Mouse (Mus musculus) megakaryocyte, embryonic 14.5 days (primary cell): ENCODE results near the gene Zfp423.

Source experiments
- FLI1 ChIP-seq: IDR thresholded peaks from 2 replicates; pipeline ENCODE4 v1.6.1; 2012; ENCODE audit warnings: low read length, inconsistent platforms, mixed read lengths
- GATA1 ChIP-seq: IDR thresholded peaks from 3 replicates; pipeline ENCODE4 v1.6.1; 2012; ENCODE audit warnings: mixed read lengths, low read length, inconsistent platforms, borderline replicate concordance

GRCm38 (mm10) chr8:87662307-87662771, 297.1 kb downstream of the Zfp423 start:
- TF ChIP-seq GATA1: no peak
- TF ChIP-seq FLI1: no peak
